Mouse (Mus musculus): ENCODE measurements around the gene Nlrp9b.

DNA sequence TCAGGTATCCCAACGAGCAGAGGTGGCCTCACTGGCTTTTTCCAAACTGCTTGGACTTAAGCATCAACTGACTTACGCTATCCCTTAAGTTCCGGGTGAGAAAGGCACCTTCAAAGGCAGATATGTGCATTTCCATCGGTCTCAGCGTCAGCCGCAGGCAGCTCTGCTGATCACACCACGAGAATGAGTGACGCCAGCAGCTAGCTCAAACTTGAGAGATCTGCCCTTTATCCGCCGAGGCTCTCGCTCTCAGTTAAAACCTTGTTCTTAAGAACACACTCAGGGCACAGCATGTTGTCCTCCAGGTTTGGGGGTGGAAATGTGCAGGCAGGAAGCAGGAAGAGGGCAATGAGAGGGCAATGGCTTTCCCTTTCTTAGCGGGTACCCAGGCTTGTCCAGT is 42.3 kb upstream of the Nlrp9b start:
- TF ChIP-seq CTCF (IDR thresholded peaks at IDR 0.05; ENCODE audit: insufficient read depth, low read depth, low read length) = no peak
- TF ChIP-seq POLR2A (IDR thresholded peaks at IDR 0.05; ENCODE audit: insufficient read depth, low read depth, low read length) = no peak
